Mouse (Mus musculus): ENCODE measurements around the gene Asphd2. TPM values are rescaled to one million over a fixed set of nuclear protein-coding genes. Genes with fewer than 3 reads are reported as not detected.
"Not testable (repeated sequence)": the region's sequence is repeated elsewhere in the genome, so short reads cannot be mapped to it uniquely, and the experiment has no call there.

Gene Asphd2
- 100 to 1,000 TPM; 180 to 183 TPM for total RNA-seq (2021)
- long read RNA-seq, experiment 1, transcript Asphd2-201 (3 exons, 2,678 nt), result major isoform, 26 of 362 reads
- long read RNA-seq, experiment 1, partial matches to known transcripts, result 20 of 362 reads
- long read RNA-seq, experiment 1, other reads (novel, unspliced or antisense), result 316 of 362 reads
- long read RNA-seq, experiment 2, transcript Asphd2-201 (3 exons, 2,678 nt), result major isoform, 31 of 257 reads
- long read RNA-seq, experiment 2, partial matches to known transcripts, result 22 of 257 reads
- long read RNA-seq, experiment 2, other reads (novel, unspliced or antisense), result 204 of 257 reads

GRCm38 (mm10) chr5:112394779-112395443 lies at the start of gene Asphd2:
Gene Asphd2 (minus strand): TSS chr5:112394866.
- intact Hi-C loops (cut with DNase I), result loop anchor here (5.0 kb wide), 1 partner anchor 32 kb away; no protein-coding TSS in a partner anchor

GRCm38 (mm10) chr5:112438535-112438934 lies 43.9 kb upstream of the Asphd2 start:
- intact Hi-C loops (cut with DNase I), result loop anchor here (10.0 kb wide), 1 partner anchor 646 kb away; the partner anchor contains the start of gene Crybb3

More at GRCm38 (mm10) chr5:112394779-112395443, at the start of gene Asphd2:
- DNase-seq (ENCODE audit: extremely low spot score in 1 of 2, low spot score in 2 of 2), result peak; percentile 79 to 81
- Histone ChIP-seq H3K4me3 (peak within 1 kb of the TSS; percentile 65), H3K27ac (peak within 1 kb of the TSS; percentile 86)
- peak; percentile 21; the same call in 1 of the 2 replicates for TF ChIP-seq CTCF (IDR thresholded peaks at IDR 0.05)

GRCm38 (mm10) chr5:112433004-112433403 lies 38.3 kb upstream of the Asphd2 start:
- Histone ChIP-seq H3K27ac (no peak overlapping the region), H3K4me3 (no peak overlapping the region)
- peak; percentile 76 to 84 for DNase-seq (ENCODE audit: extremely low spot score in 1 of 2, low spot score in 2 of 2)
- peak; percentile 96 for TF ChIP-seq CTCF (IDR thresholded peaks at IDR 0.05)
- intact Hi-C loops (cut with DNase I), result loop anchor here (2.0 to 10.0 kb wide), 3 partner anchors 432 to 652 kb away; partner anchors contain the start of gene Crybb3

More at GRCm38 (mm10) chr5:112438535-112438934, 43.9 kb upstream of the Asphd2 start:
- no peak overlapping the region for H3K27ac ChIP-seq
- no peak overlapping the region for H3K4me3 ChIP-seq
- DNase-seq (ENCODE audit: extremely low spot score in 1 of 2, low spot score in 2 of 2), result no peak
- TF ChIP-seq CTCF (IDR thresholded peaks at IDR 0.05), result no peak

GRCm38 (mm10) chr5:112432033-112432432 lies 37.4 kb upstream of the Asphd2 start:
- intact Hi-C loops (cut with DNase I), result loop anchor here (2.0 to 10.0 kb wide), 3 partner anchors 433 to 653 kb away; partner anchors contain the start of gene Crybb3
- no peak for TF ChIP-seq CTCF (IDR thresholded peaks at IDR 0.05)
- no peak for DNase-seq (ENCODE audit: extremely low spot score in 1 of 2, low spot score in 2 of 2)
- H3K4me3 ChIP-seq, result no peak overlapping the region
- H3K27ac ChIP-seq, result no peak overlapping the region; the same call in 1 of the 2 replicates

DNA sequence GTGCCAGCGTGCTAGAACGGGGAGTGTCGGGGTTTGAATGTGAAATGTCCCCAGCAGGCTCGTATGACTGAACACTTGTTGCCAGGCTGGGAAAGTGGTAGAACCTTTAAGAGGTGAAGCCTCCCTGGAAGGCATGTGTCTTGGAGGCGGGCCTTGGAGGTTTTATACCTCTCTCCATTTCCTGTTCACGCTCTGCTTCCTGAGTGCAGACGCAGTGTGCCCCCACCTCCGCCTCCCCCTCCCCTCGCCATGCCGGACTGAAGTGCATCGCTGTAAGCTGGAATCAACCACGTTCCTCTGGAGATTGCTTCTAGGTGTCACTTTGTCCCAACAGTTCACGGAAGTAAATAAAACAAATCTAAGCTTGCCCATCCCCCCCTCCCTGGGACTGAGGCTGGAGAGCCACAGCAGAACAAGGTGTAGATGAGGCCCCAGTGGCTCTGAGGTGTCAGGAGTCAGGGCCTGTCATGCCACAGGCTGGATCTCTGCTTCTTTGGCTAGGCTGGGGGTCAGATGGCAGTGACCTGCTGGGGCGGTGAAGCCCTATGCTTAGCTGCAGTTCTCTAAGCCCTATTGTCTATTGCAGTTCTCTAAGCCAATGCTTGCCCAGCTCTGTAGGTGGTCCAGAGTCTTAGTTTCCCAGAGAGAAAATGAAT lies 36.6 kb upstream of the Asphd2 start:
- no peak for DNase-seq (ENCODE audit: extremely low spot score in 1 of 2, low spot score in 2 of 2)
- Histone ChIP-seq H3K4me3 (no peak overlapping the region), H3K27ac (no peak overlapping the region; the same call in 1 of the 2 replicates)
- intact Hi-C loops (cut with DNase I), result loop anchor here (5.0 to 10.0 kb wide), 2 partner anchors 621 to 654 kb away; partner anchors contain the start of gene Crybb3
- no peak for TF ChIP-seq CTCF (IDR thresholded peaks at IDR 0.05)

- TF ChIP-seq CTCF (IDR thresholded peaks at IDR 0.05), result peak; percentile 80
- H3K27ac ChIP-seq, result no peak overlapping the region
- DNase-seq (ENCODE audit: extremely low spot score in 1 of 2, low spot score in 2 of 2), result peak; percentile 68 to 75
- no peak overlapping the region for H3K4me3 ChIP-seq
- intact Hi-C loops (cut with DNase I), result loop anchor here (2.0 to 5.0 kb wide), 4 partner anchors 37 to 217 kb away; partner anchors contain the start of gene Asphd2
These were observed 34.3 kb upstream of the Asphd2 start for GRCm38 (mm10) chr5:112428944-112429343.

DNA sequence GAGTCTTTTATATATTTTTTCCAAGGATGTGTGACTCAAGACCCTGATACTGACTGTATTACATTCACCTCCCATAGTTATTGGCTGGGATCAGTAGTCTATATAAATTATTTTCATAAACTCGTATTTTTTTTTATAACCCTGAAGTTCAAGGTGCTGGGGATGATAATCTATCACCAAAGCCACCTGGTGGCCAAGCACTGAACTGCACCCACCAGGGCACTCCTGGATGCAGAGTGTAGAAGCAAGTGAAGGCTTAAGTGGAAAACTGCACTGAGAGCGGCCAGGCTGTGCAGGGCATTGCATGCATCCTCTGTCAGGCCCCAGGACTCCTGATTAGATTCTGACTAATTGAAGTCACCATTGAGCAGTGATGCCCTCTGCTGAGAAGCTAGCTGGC lies 32.6 kb upstream of the Asphd2 start:
- peak; percentile 60 to 73 for DNase-seq (ENCODE audit: extremely low spot score in 1 of 2, low spot score in 2 of 2)
- peak; percentile 95 for TF ChIP-seq CTCF (IDR thresholded peaks at IDR 0.05)
- H3K27ac ChIP-seq, result no peak overlapping the region
- no peak overlapping the region for H3K4me3 ChIP-seq
- intact Hi-C loops (cut with DNase I), result loop anchor here (5.0 kb wide), 3 partner anchors 35 to 215 kb away; partner anchors contain the start of gene Asphd2

GRCm38 (mm10) chr5:112426635-112427034 lies 32.0 kb upstream of the Asphd2 start:
- Histone ChIP-seq H3K4me3 (no peak overlapping the region), H3K27ac (no peak overlapping the region)
- intact Hi-C loops (cut with DNase I), result loop anchor here (5.0 kb wide), 3 partner anchors 34 to 214 kb away; partner anchors contain the start of gene Asphd2
- TF ChIP-seq CTCF (IDR thresholded peaks at IDR 0.05), result no peak
- no peak for DNase-seq (ENCODE audit: extremely low spot score in 1 of 2, low spot score in 2 of 2)

DNA sequence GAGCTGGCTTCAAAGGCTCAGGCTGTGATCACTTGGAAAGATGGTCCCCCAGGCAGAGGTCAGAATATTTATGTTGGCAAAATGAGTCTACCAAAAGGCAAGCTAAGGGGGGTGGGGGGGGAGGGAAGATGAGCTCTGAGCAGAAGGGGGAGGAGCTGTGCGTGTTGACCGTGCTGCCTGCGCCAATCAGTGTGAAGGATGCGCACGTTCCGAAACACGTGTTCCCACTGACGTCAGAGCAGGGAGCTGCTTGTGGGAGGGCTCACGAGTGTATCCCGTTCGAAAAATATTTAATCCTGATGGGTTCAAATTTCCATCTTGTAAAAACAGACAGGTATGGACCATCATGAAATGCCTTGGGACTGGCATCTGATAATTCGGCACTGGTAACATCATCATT lies 24.9 kb upstream of the Asphd2 start:
- intact Hi-C loops (cut with DNase I), result no loop called here
- H3K27ac ChIP-seq, result no peak overlapping the region
- no peak for DNase-seq (ENCODE audit: extremely low spot score in 1 of 2, low spot score in 2 of 2)
- no peak overlapping the region for H3K4me3 ChIP-seq
- TF ChIP-seq CTCF (IDR thresholded peaks at IDR 0.05), result no peak

GRCm38 (mm10) chr5:112418023-112418422 lies 23.4 kb upstream of the Asphd2 start:
- intact Hi-C loops (cut with DNase I), result no loop called here
- DNase-seq (ENCODE audit: extremely low spot score in 1 of 2, low spot score in 2 of 2), result no peak
- no peak overlapping the region for H3K4me3 ChIP-seq
- no peak overlapping the region for H3K27ac ChIP-seq
- no peak for TF ChIP-seq CTCF (IDR thresholded peaks at IDR 0.05)

DNA sequence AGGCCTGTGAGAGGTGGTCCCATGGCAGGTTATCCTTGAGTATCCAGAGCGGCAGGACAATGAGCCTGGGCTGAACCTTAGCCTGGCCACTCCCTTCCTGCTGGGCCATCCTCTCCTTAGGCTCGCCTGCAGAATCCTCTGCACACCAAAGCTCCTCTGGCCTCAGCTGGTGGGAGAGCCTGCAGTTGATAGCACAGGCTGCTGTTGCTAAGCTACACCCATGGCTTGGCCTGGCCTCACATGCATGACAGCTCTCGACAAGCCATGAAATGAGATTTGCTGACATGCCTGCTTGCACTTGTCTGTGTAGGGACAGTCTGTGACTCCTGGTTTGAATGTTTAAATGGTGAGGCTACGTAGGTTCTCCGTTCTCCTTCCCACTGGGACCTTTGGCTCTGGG lies 22.0 kb upstream of the Asphd2 start:
- no peak overlapping the region for H3K4me3 ChIP-seq
- no peak for TF ChIP-seq CTCF (IDR thresholded peaks at IDR 0.05)
- H3K27ac ChIP-seq, result no peak overlapping the region
- intact Hi-C loops (cut with DNase I), result no loop called here
- DNase-seq (ENCODE audit: extremely low spot score in 1 of 2, low spot score in 2 of 2), result no peak

GRCm38 (mm10) chr5:112412781-112413180 lies 18.1 kb upstream of the Asphd2 start:
- DNase-seq (ENCODE audit: extremely low spot score in 1 of 2, low spot score in 2 of 2); H3K27ac ChIP-seq; H3K4me3 ChIP-seq: not testable (repeated sequence)
- intact Hi-C loops (cut with DNase I), result loop anchor here (1.0 kb wide), 1 partner anchor 185 kb away; no protein-coding TSS in a partner anchor

Measured in left cerebral cortex, adult 2 months (tissue).